Mouse (Mus musculus) lung, postnatal 25 days (tissue): ENCODE results near the gene Cnnm4.
"Not testable (repeated sequence)": the region's sequence is repeated elsewhere in the genome, so short reads cannot be mapped to it uniquely, and the experiment has no call there.

ENCODE experiments used
- DNase-seq: peaks from one replicate; pipeline ENCODE4 v3.0.0; 2022; ENCODE audit warnings: low spot score

Gene Cnnm4

DNA sequence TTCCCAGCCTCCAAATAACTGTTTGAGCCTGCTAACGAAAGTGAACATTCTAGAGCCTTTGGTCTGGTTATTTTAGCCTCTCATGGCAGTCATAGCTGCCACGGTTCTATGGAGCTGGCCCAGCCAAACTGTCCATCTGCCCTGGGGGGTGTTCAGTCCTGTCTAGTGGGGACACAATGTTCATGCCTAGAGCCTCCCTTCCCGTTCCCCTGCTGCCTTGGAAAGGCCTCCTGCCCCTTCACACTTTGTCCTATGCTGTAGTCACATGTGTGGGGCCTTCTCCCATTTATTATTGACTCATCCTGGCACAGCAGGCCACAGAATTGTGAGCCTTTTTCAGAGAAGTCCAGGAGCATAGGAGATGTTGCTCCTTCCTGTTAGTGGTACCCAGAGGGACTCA is 46.8 kb downstream of the Cnnm4 start:
- DNase-seq, result no peak

DNA sequence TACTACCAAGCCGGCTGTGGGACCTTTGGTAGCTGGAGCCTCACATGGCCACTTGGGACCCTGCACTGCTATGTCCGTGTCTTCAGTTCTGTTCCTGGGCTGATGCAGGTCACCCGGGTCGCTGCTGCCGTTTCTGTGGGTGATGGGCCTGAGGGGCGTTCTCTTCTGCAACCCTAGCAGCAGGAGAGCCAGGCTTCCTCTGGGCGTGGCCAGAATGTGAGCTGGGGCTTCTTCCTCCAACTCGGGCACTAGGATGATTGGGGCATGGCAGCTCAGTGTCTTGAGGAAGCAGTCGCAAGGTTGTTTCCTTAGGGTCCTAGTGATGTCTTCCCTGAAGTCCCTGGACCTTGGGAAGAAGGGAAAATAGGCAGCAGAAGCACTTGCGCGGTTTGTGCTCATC is 48.2 kb downstream of the Cnnm4 start:
- no peak for DNase-seq

DNA sequence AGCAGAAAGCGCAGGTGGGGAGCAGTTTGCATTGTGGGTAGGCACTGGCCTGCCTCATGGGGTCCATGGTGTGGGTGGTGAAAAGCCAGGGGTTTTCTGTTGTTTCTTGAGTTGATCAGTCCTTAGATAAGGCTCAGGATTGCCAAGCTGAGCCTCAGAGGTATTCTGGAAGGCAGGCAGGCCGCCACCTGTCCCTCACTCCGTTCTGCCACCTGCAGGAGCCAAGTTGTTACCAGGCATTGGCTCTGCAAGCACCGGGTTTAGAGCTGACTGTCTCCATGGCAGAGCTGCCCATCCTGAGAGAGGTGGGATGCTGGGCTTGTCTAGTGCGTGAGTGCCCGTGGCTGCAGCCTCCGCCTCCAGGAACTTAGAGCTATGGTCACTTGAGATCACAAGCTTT is 50.8 kb downstream of the Cnnm4 start:
- no peak for DNase-seq

- DNase-seq, result no peak
These were observed 52.1 kb downstream of the Cnnm4 start for GRCm38 (mm10) chr1:36523332-36524013.

- no peak for DNase-seq
These were observed 52.6 kb downstream of the Cnnm4 start for GRCm38 (mm10) chr1:36524058-36524457.

DNA sequence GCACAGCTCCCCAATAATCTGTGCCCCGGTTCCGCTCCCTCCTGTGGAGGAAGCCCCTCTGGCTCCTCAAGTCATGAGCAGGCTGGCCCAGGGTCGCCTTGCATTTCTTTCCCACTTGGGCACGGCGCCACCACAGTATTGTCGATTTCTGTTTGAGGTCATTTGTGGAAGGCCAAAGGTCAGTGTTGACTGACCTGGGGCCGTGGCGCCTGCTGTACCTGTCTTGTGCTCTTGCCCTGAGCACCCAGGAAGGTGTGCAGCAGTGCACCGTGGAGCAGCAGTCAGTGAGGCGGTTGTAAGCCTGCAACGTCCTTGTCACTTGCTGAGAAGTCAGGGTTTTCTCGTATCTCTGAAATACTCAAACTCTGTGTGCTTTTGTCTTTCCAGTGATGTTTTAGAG is 54.4 kb downstream of the Cnnm4 start:
- no peak for DNase-seq

GRCm38 (mm10) chr1:36526903-36527302 is 55.5 kb downstream of the Cnnm4 start:
- DNase-seq, result no peak

DNA sequence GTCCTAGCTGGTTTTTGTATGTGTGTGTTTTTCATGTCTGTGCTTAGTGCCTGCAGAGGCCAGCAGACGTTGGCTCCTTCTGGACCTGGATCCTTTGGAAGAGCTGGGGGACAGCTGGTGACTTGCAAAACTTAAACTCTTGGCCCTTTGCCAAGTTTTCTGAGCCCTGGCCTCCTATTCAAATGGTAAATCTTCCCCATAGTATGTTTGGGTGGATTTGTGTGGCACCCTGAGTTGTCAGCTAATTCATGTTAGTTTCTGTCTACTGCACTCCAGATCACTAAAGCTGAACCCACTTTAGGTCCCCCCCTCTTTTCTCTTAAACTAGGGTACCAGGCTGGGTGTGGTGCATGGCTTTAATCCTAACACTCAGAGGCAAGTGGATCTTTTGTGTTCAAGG is 56.9 kb downstream of the Cnnm4 start:
- DNase-seq, result no peak

GRCm38 (mm10) chr1:36529274-36529673 is 57.9 kb downstream of the Cnnm4 start:
- no peak for DNase-seq

GRCm38 (mm10) chr1:36529875-36530274 is 58.5 kb downstream of the Cnnm4 start:
- DNase-seq, result no peak

GRCm38 (mm10) chr1:36530485-36530884 is 59.1 kb downstream of the Cnnm4 start:
- DNase-seq, result no peak

- DNase-seq, result no peak
These were observed 59.5 kb downstream of the Cnnm4 start for GRCm38 (mm10) chr1:36530962-36531361.

DNA sequence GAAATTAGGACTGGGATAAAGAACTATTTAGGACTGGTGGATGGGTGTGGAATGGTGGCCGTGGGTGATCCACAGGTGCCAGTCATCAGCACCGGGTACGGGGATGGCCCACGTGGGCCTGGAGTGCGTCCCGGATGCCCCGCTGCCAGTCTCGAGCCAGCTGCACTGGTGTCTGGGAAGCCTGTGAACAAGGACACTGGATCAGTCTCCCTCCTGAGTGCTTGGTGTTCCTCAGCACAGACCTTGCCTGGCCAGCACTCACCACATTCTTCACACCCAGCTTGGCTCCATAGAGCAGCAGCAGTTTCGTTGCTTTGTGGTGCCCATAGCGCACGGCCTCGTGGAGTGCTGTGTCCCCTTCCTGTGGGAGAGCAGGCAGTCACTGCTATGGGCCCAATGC is 60.0 kb downstream of the Cnnm4 start:
- DNase-seq, result no peak

DNA sequence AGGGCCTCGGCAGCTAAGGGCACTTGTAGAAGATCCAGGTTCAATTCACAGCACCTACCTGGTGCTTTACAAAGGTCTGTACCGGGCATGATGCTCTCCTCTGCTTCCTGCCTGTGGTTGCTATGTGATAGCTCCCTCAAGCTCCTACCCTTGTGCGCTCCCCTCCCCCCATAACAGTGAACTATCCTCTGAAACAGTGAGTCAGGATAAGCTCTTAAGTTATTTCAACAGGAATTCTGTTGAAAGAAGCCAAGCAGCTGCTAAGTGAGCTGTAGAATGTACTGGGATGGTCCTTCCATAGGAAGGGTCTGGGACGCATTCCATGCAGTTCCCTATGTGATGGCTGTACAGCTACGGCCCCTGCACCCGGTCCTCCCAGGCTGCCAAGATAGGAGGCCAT is 62.1 kb downstream of the Cnnm4 start:
- no peak for DNase-seq

GRCm38 (mm10) chr1:36534595-36535058 is 63.2 kb downstream of the Cnnm4 start:
- DNase-seq, result no peak

- DNase-seq, result no peak
These were observed 64.3 kb downstream of the Cnnm4 start for GRCm38 (mm10) chr1:36535477-36536396.

- DNase-seq, result no peak
These were observed 64.9 kb downstream of the Cnnm4 start for GRCm38 (mm10) chr1:36536397-36536728.

- not testable (repeated sequence) for DNase-seq
These were observed 65.4 kb downstream of the Cnnm4 start, which contains the start of gene Ankrd23 for GRCm38 (mm10) chr1:36536783-36537182. Ankrd23 (minus strand) TSS chr1:36536883.

- DNase-seq, result no peak
These were observed 67.3 kb downstream of the Cnnm4 start for GRCm38 (mm10) chr1:36538727-36539126.

GRCm38 (mm10) chr1:36539186-36539585 is 67.8 kb downstream of the Cnnm4 start, which contains the start of gene Gm42417:
Gm42417 (minus strand) TSS chr1:36539429.
- peak; percentile 92 for DNase-seq

DNA sequence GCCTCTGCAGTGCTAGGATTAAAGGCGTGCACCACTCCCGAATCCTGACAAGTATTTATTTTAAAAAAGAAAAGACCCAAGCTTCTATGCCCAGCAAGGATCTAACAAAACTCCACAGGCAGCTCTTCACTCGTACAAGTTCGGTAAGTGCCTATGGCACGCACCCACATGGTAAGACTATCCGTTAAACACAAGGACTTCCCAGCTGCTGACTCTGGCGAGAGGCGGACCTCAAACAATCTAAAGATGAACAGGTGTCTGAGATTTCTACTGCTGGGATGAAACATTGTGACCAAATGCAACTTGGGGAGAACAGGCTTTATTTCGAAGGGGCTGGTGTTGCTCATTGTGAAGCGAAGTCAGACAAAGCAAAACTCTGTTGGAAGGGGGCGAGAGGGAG is 68.7 kb downstream of the Cnnm4 start:
- no peak for DNase-seq

DNA sequence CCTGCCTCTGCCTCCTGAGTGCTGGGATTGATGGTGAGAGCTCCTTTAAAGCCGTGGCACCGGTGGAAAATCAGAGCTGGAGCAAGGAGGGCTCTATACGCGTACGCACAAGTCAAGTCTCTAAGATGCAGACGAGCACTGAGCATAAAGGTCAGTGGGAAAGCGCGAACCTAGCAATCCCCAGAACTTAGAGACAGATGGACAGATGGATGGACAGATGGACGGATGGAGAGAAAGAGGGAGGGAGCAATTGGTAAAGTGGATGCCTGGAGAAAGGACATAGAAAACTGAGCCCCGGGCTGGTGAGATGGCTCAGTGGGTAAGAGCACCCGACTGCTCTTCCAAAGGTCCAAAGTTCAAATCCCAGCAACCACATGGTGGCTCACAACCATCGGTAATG is 69.4 kb downstream of the Cnnm4 start:
- no peak for DNase-seq

GRCm38 (mm10) chr1:36541844-36542243 is 70.4 kb downstream of the Cnnm4 start:
- no peak for DNase-seq
